8 mouse cellular contexts compared by ENCODE assay signal in the genomic region with DNA sequence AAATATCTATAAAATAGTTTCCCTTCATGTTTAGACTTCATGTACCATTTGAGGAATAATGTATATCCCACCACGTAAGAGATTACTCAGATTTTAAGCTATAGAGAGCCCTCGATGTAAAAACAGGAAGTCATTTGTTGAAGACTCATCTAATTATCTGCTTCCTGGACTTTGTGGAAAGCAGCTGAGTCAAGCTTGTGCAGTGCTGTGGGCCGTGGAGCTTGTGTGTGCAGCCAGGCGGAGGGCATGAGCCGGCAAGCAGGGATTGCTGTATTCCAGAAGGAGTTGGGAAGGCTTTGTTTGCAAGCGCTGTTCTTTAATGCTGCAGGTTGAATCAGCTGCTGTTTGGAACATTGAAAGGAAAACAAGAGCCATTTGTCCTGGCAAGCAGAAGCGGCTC. TPM values are rescaled to one million over a fixed set of nuclear protein-coding genes. Genes with fewer than 3 reads are reported as not detected.
DNase-seq lines count a peak whose midpoint lies in the region.

No protein-coding gene starts in this region.

- H3K36me3 ChIP-seq in macrophage (ENCODE audit: inconsistent target) = peaks cover 62% of the 10 kb centered on the region

- peaks cover 87% of the 10 kb centered on the region for H3K79me2 ChIP-seq in macrophage (ENCODE audit: inconsistent target)

- peak; percentile 37 to 57 for DNase-seq in kidney, postnatal 25 days
- DNase-seq in kidney, adult 18-20 months = no peak
- peak; percentile 81 for DNase-seq in 416B (ENCODE audit: low read depth)
- DNase-seq in MN1 (ENCODE audit: low spot score) = peak; percentile 39
- DNase-seq in thymus, postnatal 36 days = no peak
- DNase-seq in T-cell, adult 2 months (ENCODE audit: low spot score) = no peak
- DNase-seq in cerebellum, adult 9-11 months = no peak

- WGBS in macrophage (ENCODE audit: missing documents) = 24% methylated on average over 7 of the region's 7 CpGs

- no peak overlapping the region for H3K4me3 ChIP-seq in macrophage (ENCODE audit: inconsistent target)

- H3K27ac ChIP-seq in macrophage = peak overlapping the region; percentile 97

RNA-seq across cellular contexts. Expression of a gene that starts 27.5 kb away (rescaled TPM):
- 100 to 1,000 TPM in 9 of 26 experiments, 10 to 100 TPM in 17; 18.6 to 236 (median 77.9) TPM for total RNA-seq in macrophage (2018; cell fraction: chromatin; rRNA removed)
- 100 to 1,000 TPM; 111 to 455 (median 227) TPM for total RNA-seq in macrophage (2018; cell fraction: cytosol; rRNA removed)
- 100 to 1,000 TPM in 25 of 26 experiments, 10 to 100 TPM in 1; 73.4 to 406 (median 223) TPM for total RNA-seq in macrophage (2018; cell fraction: nucleus; rRNA removed)
- polyA plus RNA-seq in macrophage (2018) = 212 to 280 TPM (median 251 TPM) in 3 replicates

RNA-seq across cellular contexts. Expression of a gene that starts 56.6 kb away (rescaled TPM):
- total RNA-seq in macrophage (2018; cell fraction: chromatin; rRNA removed) = 10 to 100 TPM in 6 of 26 experiments, 1 to 10 TPM in 20; 2.1 to 30.7 (median 7.5) TPM
- 1 to 10 TPM in 25 of 26 experiments, under 1 TPM in 1; 0.91 to 4.3 (median 2.3) TPM for total RNA-seq in macrophage (2018; cell fraction: cytosol; rRNA removed)
- 10 to 100 TPM in 1 of 26 experiments, 1 to 10 TPM in 24, under 1 TPM in 1; 0.94 to 19.1 (median 2.9) TPM for total RNA-seq in macrophage (2018; cell fraction: nucleus; rRNA removed)
- 1.3 to 5.8 TPM (median 2.8 TPM) in 3 replicates for polyA plus RNA-seq in macrophage (2018)

Comparison
In these comparisons a context has a peak if more than half of its experiments do, and no peak if none do; other contexts are left out.
1. DNase-seq: peak in kidney, postnatal 25 days (2 of 2), 416B (single experiment) and MN1 (single experiment); none in kidney, adult 18-20 months (single experiment), thymus, postnatal 36 days (0 of 2), T-cell, adult 2 months (single experiment) and cerebellum, adult 9-11 months (single experiment).